Mouse (Mus musculus): ENCODE results near the gene Lmnb2.

DNA sequence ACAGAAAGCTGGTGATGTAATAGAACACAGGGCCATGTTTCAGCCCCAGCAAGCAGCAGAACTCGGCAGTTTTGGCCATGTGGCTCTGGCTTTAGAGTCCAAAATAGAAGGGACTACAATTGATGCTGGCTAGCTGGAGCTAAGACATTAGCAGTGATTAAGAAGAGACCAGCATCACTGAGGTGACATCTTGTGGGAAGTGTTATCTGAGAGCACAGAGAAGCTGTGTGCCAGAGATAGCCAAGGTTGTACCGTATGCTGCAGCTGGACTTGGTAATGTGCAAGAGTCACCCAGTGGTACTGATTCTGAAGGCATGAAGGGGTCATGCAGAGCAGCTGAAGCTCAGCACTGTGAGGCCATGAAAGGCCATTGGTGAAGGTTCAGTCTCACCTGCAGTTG lies 2.8 kb downstream of the Lmnb2 start:
- TF ChIP-seq GATA1 (IDR thresholded peaks at IDR 0.05; ENCODE audit: borderline replicate concordance, low read length) (no peak), FLI1 (IDR thresholded peaks at IDR 0.05; ENCODE audit: low read length) (no peak)

Data from megakaryocyte, embryonic 14.5 days (primary cell).